Mouse (Mus musculus) erythroid progenitor cell, adult 5-6 weeks (primary cell): ENCODE data around the gene Tbx2. TPM values are rescaled to one million over a fixed set of nuclear protein-coding genes. Genes with fewer than 3 reads are reported as not detected.

ENCODE experiments used
- ATAC-seq: replicated peaks from 2 replicates; pipeline ENCODE4 v1.8.0; 2016; ENCODE audit warnings: moderate number of reproducible peaks, mild to moderate bottlenecking, moderate TSS enrichment, inconsistent platforms; ENCODE audit not compliant: poor library complexity, low FRiP score, severe bottlenecking
- total RNA-seq, 2 experiments: library from RNA; stranded (forward) in 1 of 2; stranded (reverse) in 1 of 2; fragments of 150-400 nt in 1 of 2; fragments of 186-747, 209-891 nt in 1 of 2; gene quantifications; 2 replicates each; pipeline versions ENCODE4 v1.2.3 to v1.2.4; 2015 to 2017; ENCODE audit warnings: low replicate concordance in 2 of 2

Gene Tbx2
- 1.1 TPM in 1 of 2 replicates, not detected in the other for total RNA-seq (2015; ENCODE audit: low replicate concordance)
- 1.4 TPM in 1 of 2 replicates, not detected in the other for total RNA-seq (2017; ENCODE audit: low replicate concordance)

GRCm38 (mm10) chr11:85832231-85832924 lies at the start of gene Tbx2:
Tbx2 (plus strand) TSS chr11:85832551.
- ATAC-seq: no peak

GRCm38 (mm10) chr11:85786113-85786718 lies 46.1 kb upstream of the Tbx2 start:
- ATAC-seq: no peak

GRCm38 (mm10) chr11:85789750-85790149 lies 42.6 kb upstream of the Tbx2 start:
- ATAC-seq: peak; percentile 8

GRCm38 (mm10) chr11:85790267-85790666 lies 42.1 kb upstream of the Tbx2 start:
- peak; percentile 91 for ATAC-seq

GRCm38 (mm10) chr11:85791212-85791611 lies 41.1 kb upstream of the Tbx2 start:
- ATAC-seq: no peak

- no peak for ATAC-seq
These were observed 39.7 kb upstream of the Tbx2 start for GRCm38 (mm10) chr11:85792534-85793215.

- ATAC-seq: peak; percentile 58
These were observed 32.9 kb upstream of the Tbx2 start for GRCm38 (mm10) chr11:85799456-85799855.

- no peak for ATAC-seq
These were observed 32.5 kb upstream of the Tbx2 start for GRCm38 (mm10) chr11:85799856-85800255.

- no peak for ATAC-seq
These were observed 32.0 kb upstream of the Tbx2 start for GRCm38 (mm10) chr11:85800380-85800779.

GRCm38 (mm10) chr11:85804048-85804447 lies 28.3 kb upstream of the Tbx2 start:
- peak; percentile 89 for ATAC-seq

GRCm38 (mm10) chr11:85805779-85806178 lies 26.6 kb upstream of the Tbx2 start:
- ATAC-seq: no peak

GRCm38 (mm10) chr11:85807353-85807752 lies 25.0 kb upstream of the Tbx2 start:
- ATAC-seq: no peak

- ATAC-seq: no peak
These were observed 21.1 kb upstream of the Tbx2 start for GRCm38 (mm10) chr11:85811229-85811628.

- ATAC-seq: no peak
These were observed 20.7 kb upstream of the Tbx2 start for GRCm38 (mm10) chr11:85811676-85812075.

- ATAC-seq: no peak
These were observed 20.0 kb upstream of the Tbx2 start for GRCm38 (mm10) chr11:85812201-85812966.

GRCm38 (mm10) chr11:85814678-85815077 lies 17.7 kb upstream of the Tbx2 start:
- ATAC-seq: no peak

GRCm38 (mm10) chr11:85816471-85816870 lies 15.9 kb upstream of the Tbx2 start:
- no peak for ATAC-seq

GRCm38 (mm10) chr11:85818401-85818800 lies 13.9 kb upstream of the Tbx2 start:
- no peak for ATAC-seq

- no peak for ATAC-seq
These were observed 11.4 kb upstream of the Tbx2 start for GRCm38 (mm10) chr11:85820959-85821358.

- no peak for ATAC-seq
These were observed 10.7 kb upstream of the Tbx2 start for GRCm38 (mm10) chr11:85821659-85822058.
